Mouse (Mus musculus) forebrain, embryonic 13.5 days (tissue): Measurements from ENCODE around the gene E330017A01Rik. TPM values are rescaled to one million over a fixed set of nuclear protein-coding genes. Genes with fewer than 3 reads are reported as not detected.
"Not testable (repeated sequence)": the region's sequence is repeated elsewhere in the genome, so short reads cannot be mapped to it uniquely, and the experiment has no call there.

Source experiments
- ATAC-seq: fragments of 200-750 bp; cut with Nextera tagmentation; 2 replicates; pipeline ENCODE4 v1.8.0; 2017
- H3K27ac ChIP-seq: fragments of 300-500 bp; sonication (generic); 2 replicates; pipeline ENCODE4 v1.5.1; 2015; ENCODE audit warnings: inconsistent platforms, mild to moderate bottlenecking, moderate library complexity
- H3K27me3 ChIP-seq: fragments of 300-500 bp; sonication (generic); 2 replicates; pipeline ENCODE4 v1.6.1; 2015; ENCODE audit warnings: mild to moderate bottlenecking, inconsistent platforms
- H3K36me3 ChIP-seq: fragments of 300-500 bp; sonication (generic); 2 replicates; pipeline ENCODE4 v1.6.1; 2015; ENCODE audit warnings: mild to moderate bottlenecking, inconsistent platforms; ENCODE audit not compliant: poor library complexity, severe bottlenecking
- H3K4me1 ChIP-seq: fragments of 300-500 bp; sonication (generic); 2 replicates; pipeline ENCODE4 v1.6.1; 2015; ENCODE audit warnings: inconsistent platforms
- H3K4me2 ChIP-seq: fragments of 300-500 bp; sonication (generic); 2 replicates; pipeline ENCODE4 v1.6.1; 2015; ENCODE audit warnings: inconsistent platforms, mild to moderate bottlenecking, moderate library complexity
- H3K4me3 ChIP-seq: fragments of 300-500 bp; sonication (generic); 2 replicates; pipeline ENCODE4 v1.5.1; 2015; ENCODE audit warnings: mild to moderate bottlenecking, inconsistent platforms
- H3K9ac ChIP-seq: fragments of 300-500 bp; sonication (generic); 2 replicates; pipeline ENCODE4 v1.6.1; 2015; ENCODE audit warnings: mild to moderate bottlenecking, inconsistent platforms
- H3K9me3 ChIP-seq: fragments of 300-500 bp; sonication (generic); replicated peaks from 2 replicates; pipeline ENCODE4 v1.6.1; 2016; ENCODE audit warnings: inconsistent platforms
- WGBS: fragments of 180-500 bp; shearing (Covaris S2); methylation state at CpG from one replicate; pipeline ENCODE4 v1.1.7; 2015; 5-methylcytosine and 5-hydroxymethylcytosine counted together
- polyA plus RNA-seq: library from polyadenylated mRNA; unstranded; fragments of >200 nt; fragmentation: Nextera tagmentation; extraction: Ambion mirVana; gene quantifications from 2 replicates; pipeline ENCODE4 v1.2.1, GENCODE M21; 2015

E330017A01Rik gene
- polyA plus RNA-seq, 1 experiment from 2014 or later = not detected

DNA sequence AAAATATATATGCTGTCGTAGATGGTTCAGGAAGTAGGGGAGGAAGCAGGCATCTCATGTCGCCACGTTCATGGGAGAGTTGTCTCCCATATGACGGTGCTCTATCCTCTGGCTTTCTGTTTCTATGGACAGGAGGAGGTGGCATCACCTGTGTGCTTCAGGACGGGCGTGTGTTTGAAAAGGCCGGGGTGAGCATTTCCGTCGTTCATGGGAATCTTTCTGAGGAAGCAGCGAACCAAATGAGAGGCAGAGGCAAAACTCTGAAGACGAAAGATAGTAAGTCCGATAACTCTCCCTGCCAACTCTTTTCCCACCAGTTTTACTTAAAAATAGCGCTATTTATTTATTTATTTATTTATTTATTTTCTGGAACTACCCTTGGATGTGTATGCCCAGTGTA, 33.9 kb upstream of the E330017A01Rik start:
- Histone ChIP-seq H3K27ac (no peak overlapping the region), H3K4me3 (no peak overlapping the region), H3K4me2 (no peak overlapping the region), H3K36me3 (peaks cover 31% of the 10 kb centered on the region), H3K9ac (no peak overlapping the region), H3K4me1 (peaks cover 4% of the 10 kb centered on the region), H3K27me3 (no peaks in the 10 kb centered on the region), H3K9me3 (no peaks in the 10 kb centered on the region)
- WGBS = 93% methylated on average over 13 of the region's 13 CpGs
- no peak for ATAC-seq

DNA sequence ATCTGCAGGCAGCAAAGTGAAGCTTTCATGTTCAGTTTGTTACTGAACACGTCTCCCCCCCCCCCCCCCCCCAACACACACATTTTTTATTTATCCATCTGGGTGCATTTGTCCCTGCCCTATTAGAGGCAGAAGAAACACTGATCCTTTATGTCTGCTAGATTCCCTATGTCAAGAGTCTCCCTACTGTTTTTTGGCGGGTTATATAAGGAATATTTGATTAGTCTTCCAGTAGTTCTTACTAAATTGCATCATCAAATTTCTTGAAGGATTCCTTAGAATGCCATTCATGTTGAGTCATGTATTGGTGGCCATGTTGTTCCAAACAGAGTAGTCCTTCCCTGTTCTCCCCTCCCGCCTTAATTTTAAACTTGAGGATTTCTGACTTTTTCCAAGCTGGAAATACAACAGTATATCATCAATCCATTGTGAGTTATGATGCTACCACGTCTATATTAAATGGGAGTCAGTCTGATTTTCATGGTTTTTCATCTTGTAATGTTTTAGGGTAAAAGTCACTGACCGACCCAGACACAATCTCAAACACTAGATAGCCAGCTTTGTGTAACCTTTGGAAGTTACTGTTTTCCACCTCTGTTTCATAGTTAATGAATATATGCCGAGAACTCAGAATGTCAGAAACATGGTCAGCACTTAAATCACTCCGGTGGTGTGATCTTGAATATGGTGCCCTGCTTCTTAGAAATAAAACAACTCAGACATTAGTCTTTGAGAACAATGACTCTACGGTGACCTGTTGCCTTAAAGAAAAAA, 32.9 kb upstream of the E330017A01Rik start:
- no peaks in the 10 kb centered on the region for H3K27me3 ChIP-seq
- H3K4me2 ChIP-seq = peak overlapping the region; percentile 85
- peak overlapping the region; percentile 87 for H3K4me3 ChIP-seq
- H3K4me1 ChIP-seq = peaks cover 4% of the 10 kb centered on the region
- no peak for ATAC-seq
- no peaks in the 10 kb centered on the region for H3K9me3 ChIP-seq
- H3K27ac ChIP-seq = no peak overlapping the region
- H3K36me3 ChIP-seq = peaks cover 28% of the 10 kb centered on the region
- WGBS = 78% methylated on average over 8 of the region's 8 CpGs
- peak overlapping the region; percentile 84; the same call in 1 of the 2 replicates for H3K9ac ChIP-seq

DNA sequence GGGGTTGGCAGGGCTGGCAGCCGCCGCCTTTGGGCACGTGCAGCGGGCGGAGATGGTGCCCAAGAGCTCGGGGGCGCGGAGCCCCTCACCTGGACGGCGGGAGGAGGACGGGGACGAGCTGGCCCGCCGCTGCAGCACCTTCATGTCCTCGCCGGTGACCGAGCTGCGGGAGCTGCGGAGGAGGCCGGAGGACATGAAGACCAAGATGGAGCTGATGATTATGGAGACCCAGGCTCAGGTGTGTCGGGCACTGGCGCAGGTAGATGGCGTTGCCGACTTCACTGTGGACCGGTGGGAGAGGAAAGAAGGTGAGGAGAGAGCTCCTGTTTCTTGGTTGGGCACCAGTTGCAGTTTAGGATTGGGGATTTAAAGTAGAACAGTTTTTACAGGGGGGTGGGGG, 32.1 kb upstream of the E330017A01Rik start:
- Histone ChIP-seq H3K4me2 (peak overlapping the region; percentile 85), H3K27me3 (no peaks in the 10 kb centered on the region), H3K27ac (peak overlapping the region; percentile 85), H3K4me3 (peak overlapping the region; percentile 87), H3K9me3 (no peaks in the 10 kb centered on the region), H3K36me3 (peaks cover 24% of the 10 kb centered on the region), H3K9ac (peak overlapping the region; percentile 84), H3K4me1 (peaks cover 4% of the 10 kb centered on the region)
- ATAC-seq = no peak
- WGBS = under 1% methylated on average over 25 of the region's 25 CpGs

DNA sequence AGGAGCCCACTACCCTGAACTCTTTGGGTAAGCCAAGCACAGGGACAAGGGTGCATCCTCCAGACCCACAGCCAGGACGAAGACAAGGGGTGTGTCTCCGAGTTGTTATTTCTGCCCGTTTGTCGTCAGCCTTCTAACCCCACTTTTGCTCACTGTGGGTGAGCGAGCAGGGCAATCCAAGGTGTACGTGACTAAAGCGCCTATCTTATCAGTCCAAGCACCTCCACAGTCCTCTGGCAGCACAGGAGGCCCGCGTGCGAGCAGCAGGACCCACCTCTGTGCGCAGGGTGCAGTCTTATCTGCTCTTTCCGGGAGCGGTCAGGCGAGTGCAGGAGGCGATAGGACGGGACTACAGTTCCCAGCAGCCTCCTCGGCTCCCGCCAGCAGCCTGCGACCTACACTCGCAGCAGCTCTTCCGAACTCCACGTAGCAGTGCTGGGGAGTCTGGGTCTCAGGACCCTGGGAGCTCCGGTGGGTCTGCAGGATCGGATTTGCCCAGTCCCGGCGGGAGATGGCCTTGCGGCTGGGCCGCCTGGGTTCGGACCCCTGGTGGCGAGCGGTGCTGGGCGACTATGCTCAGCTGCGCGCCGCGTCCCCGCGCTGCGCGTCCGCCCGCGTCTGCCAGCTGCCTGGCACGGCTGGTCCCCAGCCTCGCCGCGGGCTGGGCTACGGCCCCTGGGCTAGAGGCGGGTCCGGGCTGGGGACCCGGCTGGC, 31.5 kb upstream of the E330017A01Rik start, which contains the start of gene Cpox:
Cpox (plus strand) TSS at position 376 of the 714 bp plus-strand sequence.
- Histone ChIP-seq H3K4me3 (peak within 1 kb of the TSS; percentile 87), H3K27ac (peak within 1 kb of the TSS; percentile 85), H3K4me2 (peak within 1 kb of the TSS; percentile 85), H3K9ac (peak within 1 kb of the TSS; percentile 84), H3K36me3 (peaks cover 20% of the 10 kb centered on the region), H3K9me3 (no peaks in the 10 kb centered on the region), H3K4me1 (peaks cover 4% of the 10 kb centered on the region), H3K27me3 (no peaks in the 10 kb centered on the region)
- ATAC-seq = peak; percentile 99
- WGBS = under 1% methylated on average over 34 of the region's 51 CpGs

DNA sequence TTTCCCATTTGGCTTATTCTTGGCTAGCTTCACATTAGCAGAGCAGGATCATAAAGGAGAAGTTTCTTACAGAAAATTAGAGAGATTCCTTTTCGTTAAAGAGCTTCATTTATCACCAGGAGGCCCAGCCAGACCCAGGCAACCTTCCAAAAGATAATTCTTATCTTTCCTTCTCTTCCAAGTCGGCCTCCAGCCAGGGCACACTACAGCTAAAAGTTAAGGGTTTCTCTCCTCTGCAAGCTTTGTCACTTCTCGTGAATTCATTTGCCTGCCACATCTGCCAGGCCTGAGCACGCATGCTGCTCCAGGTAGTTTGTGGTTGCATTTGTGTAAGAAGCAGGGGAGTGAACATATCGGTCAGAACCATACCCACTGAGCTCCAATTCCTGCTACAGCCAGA, 30.7 kb upstream of the E330017A01Rik start:
- H3K9ac ChIP-seq = no peak overlapping the region
- H3K27ac ChIP-seq = no peak overlapping the region
- 61% methylated on average over 5 of the region's 5 CpGs for whole genome bisulfite sequencing
- H3K36me3 ChIP-seq = peaks cover 13% of the 10 kb centered on the region
- H3K27me3 ChIP-seq = no peaks in the 10 kb centered on the region
- H3K4me2 ChIP-seq = peak overlapping the region; percentile 85
- H3K4me1 ChIP-seq = peaks cover 4% of the 10 kb centered on the region
- no peaks in the 10 kb centered on the region for H3K9me3 ChIP-seq
- no peak for ATAC-seq
- no peak overlapping the region for H3K4me3 ChIP-seq

DNA sequence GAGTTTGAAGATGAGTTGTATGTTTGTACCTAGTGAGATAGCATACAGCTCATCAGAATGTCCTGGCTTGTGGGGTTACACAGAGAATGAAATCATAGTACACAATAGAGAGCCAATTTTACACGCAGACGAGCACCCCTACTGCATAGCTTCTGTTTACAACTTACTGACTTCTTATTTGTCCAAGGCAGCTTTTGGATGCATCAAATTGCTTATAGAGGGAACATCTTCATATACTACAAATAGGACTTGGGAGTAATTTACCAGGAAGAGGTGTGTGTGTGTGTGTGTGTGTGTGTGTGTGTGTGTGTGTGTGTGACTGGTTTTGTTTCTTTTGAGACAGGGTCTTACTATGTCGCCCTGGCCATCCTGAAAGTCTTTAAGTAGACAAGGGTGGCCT, 30.0 kb upstream of the E330017A01Rik start:
- Histone ChIP-seq H3K9ac (no peak overlapping the region), H3K4me2 (no peak overlapping the region), H3K4me3 (no peak overlapping the region), H3K27ac (no peak overlapping the region), H3K36me3 (peaks cover 6% of the 10 kb centered on the region; the same call in 1 of the 2 replicates), H3K27me3 (no peaks in the 10 kb centered on the region), H3K4me1 (peaks cover 4% of the 10 kb centered on the region), H3K9me3 (no peaks in the 10 kb centered on the region)
- 84% methylated on average over 3 of the region's 3 CpGs for WGBS
- ATAC-seq = no peak

DNA sequence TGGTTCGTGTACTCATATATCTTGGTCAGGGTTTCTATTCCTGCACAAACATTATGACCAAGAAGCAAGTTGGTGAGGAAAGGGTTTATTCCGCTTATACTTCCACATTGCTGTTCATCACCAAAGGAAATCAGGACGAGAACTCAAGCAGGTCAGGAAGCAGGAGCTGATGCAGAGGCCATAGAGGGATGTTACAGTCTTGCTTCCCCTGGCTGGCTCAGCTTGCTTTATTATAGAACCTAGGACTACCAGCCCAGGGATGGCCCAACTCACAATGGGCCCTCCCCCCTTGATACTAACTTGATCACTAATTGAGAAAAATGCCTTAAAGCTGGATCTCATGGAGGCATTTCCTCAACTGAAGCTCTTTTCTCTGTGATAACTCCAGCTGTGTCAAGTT, 28.1 kb upstream of the E330017A01Rik start:
- not testable (repeated sequence) for H3K4me2 ChIP-seq, H3K27me3 ChIP-seq, H3K9ac ChIP-seq, H3K4me1 ChIP-seq, H3K36me3 ChIP-seq, H3K9me3 ChIP-seq, ATAC-seq, H3K27ac ChIP-seq, H3K4me3 ChIP-seq
- WGBS = 86% methylated on average over 3 of the region's 3 CpGs

DNA sequence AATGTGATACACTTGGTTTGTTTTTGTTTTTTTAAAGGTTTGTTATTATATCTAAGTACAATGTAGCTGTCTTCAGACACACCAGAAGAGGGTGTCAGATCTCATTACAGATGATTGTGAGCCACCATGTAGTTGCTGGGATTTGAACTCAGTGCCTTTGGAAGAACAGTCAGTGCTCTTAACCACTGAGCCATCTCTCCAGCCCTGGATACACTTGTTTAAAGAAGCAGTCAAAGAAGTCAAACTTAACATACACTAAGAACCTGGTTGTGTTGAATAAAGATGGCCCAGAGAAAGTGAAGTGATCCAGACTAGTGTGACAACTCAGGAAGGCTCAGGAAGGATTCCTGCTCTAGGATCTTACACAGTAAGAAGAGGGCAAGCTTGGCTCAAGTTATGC, 26.6 kb upstream of the E330017A01Rik start:
- not testable (repeated sequence) for H3K27me3 ChIP-seq, H3K4me3 ChIP-seq, H3K36me3 ChIP-seq, H3K4me1 ChIP-seq, H3K9me3 ChIP-seq, H3K4me2 ChIP-seq, ATAC-seq, H3K27ac ChIP-seq, H3K9ac ChIP-seq

DNA sequence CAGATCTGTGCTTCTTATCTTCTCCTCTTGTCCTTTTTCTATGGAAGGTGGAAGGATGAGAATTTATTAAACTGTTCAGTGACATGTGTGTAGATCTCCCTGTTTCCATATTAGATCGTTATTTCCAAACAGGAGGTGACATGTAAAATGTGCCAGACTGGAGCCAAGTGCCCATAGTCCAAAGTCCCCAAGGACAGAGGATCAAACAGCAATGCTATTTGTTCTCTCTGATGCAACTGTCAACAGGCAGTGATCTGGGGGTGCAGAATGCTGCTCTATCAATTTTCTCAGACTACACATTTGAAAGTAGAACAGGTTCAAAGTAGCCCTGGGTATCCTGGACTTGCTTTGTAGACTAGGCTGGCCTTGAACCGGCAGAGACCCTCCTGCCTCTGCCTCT, 25.3 kb upstream of the E330017A01Rik start:
- Histone ChIP-seq H3K36me3 (no peaks in the 10 kb centered on the region), H3K4me1 (no peaks in the 10 kb centered on the region), H3K27me3 (no peaks in the 10 kb centered on the region), H3K9ac (no peak overlapping the region), H3K4me3 (no peak overlapping the region), H3K4me2 (no peak overlapping the region), H3K9me3 (no peaks in the 10 kb centered on the region), H3K27ac (no peak overlapping the region)
- 93% methylated on average over 2 of the region's 2 CpGs for WGBS
- no peak for ATAC-seq

DNA sequence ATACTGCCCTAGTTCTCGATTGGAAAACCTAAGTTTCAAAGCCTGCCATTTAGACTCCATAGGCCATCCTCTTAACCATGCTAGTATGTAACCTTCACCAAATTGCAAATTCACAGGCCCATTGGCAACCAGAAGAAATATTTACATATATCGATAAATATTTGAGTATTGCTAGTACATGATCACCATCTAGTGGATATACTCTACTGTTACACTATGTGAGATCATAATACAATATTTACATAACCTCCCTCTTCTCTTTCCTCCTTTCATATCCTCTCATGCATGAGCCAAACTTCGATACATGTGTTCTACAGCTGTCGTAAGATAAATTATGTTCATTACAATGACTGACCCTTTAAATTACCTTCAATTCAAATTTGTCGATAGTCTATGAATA, 24.5 kb upstream of the E330017A01Rik start:
- ATAC-seq = peak; percentile 65
- H3K27ac ChIP-seq = no peak overlapping the region
- no peak overlapping the region for H3K9ac ChIP-seq
- H3K27me3 ChIP-seq = no peaks in the 10 kb centered on the region
- H3K36me3 ChIP-seq = no peaks in the 10 kb centered on the region
- H3K9me3 ChIP-seq = no peaks in the 10 kb centered on the region
- H3K4me1 ChIP-seq = no peaks in the 10 kb centered on the region
- 73% methylated on average over 5 of the region's 5 CpGs for WGBS
- no peak overlapping the region for H3K4me2 ChIP-seq
- H3K4me3 ChIP-seq = no peak overlapping the region

DNA sequence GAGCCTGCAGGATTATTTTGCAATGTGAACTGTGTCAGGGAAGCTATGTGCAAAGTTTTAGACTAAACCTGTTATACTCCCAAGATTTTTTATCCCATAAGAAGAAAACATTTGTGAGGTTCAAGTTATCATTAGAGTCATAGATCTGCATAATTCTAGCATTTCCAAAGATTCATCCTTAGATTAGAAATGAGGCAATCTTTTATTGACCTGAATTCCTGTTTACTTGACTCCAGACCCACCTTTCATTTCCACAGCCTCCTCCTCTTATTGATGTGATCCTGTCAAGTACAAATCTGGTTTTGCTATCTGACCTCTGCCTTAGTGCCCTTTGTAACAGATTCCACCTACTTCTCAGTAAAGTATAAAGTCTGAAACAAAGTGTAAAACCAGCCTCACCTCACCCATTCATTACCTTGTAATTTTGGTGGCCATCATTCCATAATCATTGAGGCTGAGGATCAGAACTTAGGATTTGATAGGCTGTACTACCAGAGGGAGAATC, 23.8 kb upstream of the E330017A01Rik start:
- H3K4me3 ChIP-seq = no peak overlapping the region
- no peak for ATAC-seq
- H3K4me1 ChIP-seq = no peaks in the 10 kb centered on the region
- H3K36me3 ChIP-seq = no peaks in the 10 kb centered on the region
- no peak overlapping the region for H3K4me2 ChIP-seq
- H3K9me3 ChIP-seq = no peaks in the 10 kb centered on the region
- H3K27ac ChIP-seq = no peak overlapping the region
- no peak overlapping the region for H3K9ac ChIP-seq
- H3K27me3 ChIP-seq = no peaks in the 10 kb centered on the region

DNA sequence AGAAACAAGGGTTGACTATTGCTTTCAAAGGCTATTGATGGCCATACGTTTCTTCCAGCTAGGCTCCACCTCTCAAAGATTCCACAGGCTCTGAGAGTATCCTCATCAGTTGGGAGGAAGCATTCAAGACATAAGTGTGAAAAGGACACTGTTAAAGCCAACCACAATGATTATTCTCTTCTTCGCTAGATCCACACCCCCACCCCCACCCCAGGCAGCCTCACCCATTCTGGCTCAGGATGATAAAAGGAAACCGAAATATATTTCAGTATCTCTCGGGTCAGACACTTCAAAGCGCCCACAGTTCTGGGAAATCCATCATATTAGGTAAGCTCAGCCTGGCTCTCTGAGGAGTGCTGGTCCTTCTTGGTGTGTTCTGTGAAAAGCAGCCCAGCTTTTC, 23.3 kb upstream of the E330017A01Rik start:
- no peak overlapping the region for H3K4me2 ChIP-seq
- no peaks in the 10 kb centered on the region for H3K4me1 ChIP-seq
- H3K27ac ChIP-seq = no peak overlapping the region
- WGBS = 78% methylated on average over 5 of the region's 5 CpGs
- no peaks in the 10 kb centered on the region for H3K36me3 ChIP-seq
- H3K4me3 ChIP-seq = no peak overlapping the region
- H3K9ac ChIP-seq = no peak overlapping the region
- ATAC-seq = no peak
- no peaks in the 10 kb centered on the region for H3K9me3 ChIP-seq
- H3K27me3 ChIP-seq = no peaks in the 10 kb centered on the region
